Mouse (Mus musculus) neural tube, embryonic 12.5 days (tissue): Measurements from ENCODE around the gene Ppp2r5a. TPM values are rescaled to one million over a fixed set of nuclear protein-coding genes. Genes with fewer than 3 reads are reported as not detected.

ENCODE experiments used
- ATAC-seq: fragments of 200-750 bp; cut with Nextera tagmentation; 2 replicates; pipeline ENCODE4 v1.8.0; 2017; ENCODE audit warnings: low read depth, mild to moderate bottlenecking, moderate TSS enrichment, moderate library complexity; ENCODE audit not compliant: low FRiP score
- H3K27ac ChIP-seq: fragments of 300-500 bp; sonication (generic); 2 replicates; pipeline ENCODE4 v1.5.1; 2016
- H3K27me3 ChIP-seq: fragments of 300-500 bp; sonication (generic); replicated peaks from 2 replicates; pipeline ENCODE4 v1.6.1; 2016; ENCODE audit warnings: mild to moderate bottlenecking
- H3K36me3 ChIP-seq: fragments of 300-500 bp; sonication (generic); 2 replicates; pipeline ENCODE4 v1.6.1; 2016; ENCODE audit warnings: mild to moderate bottlenecking
- H3K4me1 ChIP-seq: fragments of 300-500 bp; sonication (generic); 2 replicates; pipeline ENCODE4 v1.6.1; 2016
- H3K4me2 ChIP-seq: fragments of 300-500 bp; sonication (generic); replicated peaks from 2 replicates; pipeline ENCODE4 v1.6.1; 2016; ENCODE audit warnings: mild to moderate bottlenecking
- H3K4me3 ChIP-seq: fragments of 300-500 bp; sonication (generic); 2 replicates; pipeline ENCODE4 v1.5.1; 2016
- H3K9ac ChIP-seq: fragments of 300-500 bp; sonication (generic); 2 replicates; pipeline ENCODE4 v1.6.1; 2016; ENCODE audit warnings: mild to moderate bottlenecking
- H3K9me3 ChIP-seq: fragments of 300-500 bp; sonication (generic); 2 replicates; pipeline ENCODE4 v1.6.1; 2016; ENCODE audit warnings: mild to moderate bottlenecking
- WGBS: fragments of 180-500 bp; shearing (Covaris S2); methylation state at CpG from one replicate; pipeline ENCODE4 v1.1.7; 2016; 5-methylcytosine and 5-hydroxymethylcytosine counted together
- polyA plus RNA-seq: library from polyadenylated mRNA; unstranded; fragments of >200 nt; fragmentation: Nextera tagmentation; extraction: Ambion mirVana; gene quantifications from 2 replicates; pipeline ENCODE4 v1.2.1, GENCODE M21; 2016

Ppp2r5a gene
- 16.2 and 16.5 TPM in 2 replicates for polyA plus RNA-seq

GRCm38 (mm10) chr1:191403074-191403473 lies at the start of gene Ppp2r5a:
Gene Ppp2r5a (minus strand): TSS chr1:191403272.
- no peak for ATAC-seq
- Histone ChIP-seq H3K9me3 (no peaks in the 10 kb centered on the region), H3K9ac (no peak within 1 kb of the TSS), H3K4me1 (no peaks in the 10 kb centered on the region), H3K27me3 (0 out of 2 replicates have a peak, but pooled peaks cover 2% of the 10 kb centered on the region), H3K4me2 (no peak within 1 kb of the TSS), H3K36me3 (no peaks in the 10 kb centered on the region), H3K27ac (no peak within 1 kb of the TSS), H3K4me3 (no peak within 1 kb of the TSS)
- 62% methylated on average over 5 of the region's 5 CpGs for WGBS

DNA sequence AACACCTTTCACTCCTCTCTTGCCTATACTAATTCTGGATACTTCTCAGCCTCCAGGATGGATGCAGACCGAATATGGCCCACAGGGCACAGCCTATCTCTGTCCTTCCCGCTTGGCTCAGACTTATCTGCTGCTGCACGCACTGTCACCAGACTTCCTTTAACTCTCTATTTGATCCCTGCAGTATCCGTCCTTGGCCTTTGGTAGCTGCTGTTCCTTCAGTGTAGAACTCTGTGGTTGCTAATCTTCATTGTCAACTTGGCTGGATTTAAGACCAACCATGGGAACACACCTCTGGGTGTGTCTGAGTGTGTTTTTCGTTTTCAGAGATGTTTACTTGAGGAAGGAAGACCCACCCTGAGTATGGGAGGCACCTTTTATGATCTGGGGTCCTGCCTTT lies 47.5 kb upstream of the Ppp2r5a start:
- Histone ChIP-seq H3K9me3 (no peaks in the 10 kb centered on the region), H3K4me1 (no peaks in the 10 kb centered on the region), H3K27me3 (no peaks in the 10 kb centered on the region), H3K27ac (no peak overlapping the region), H3K4me2 (no peak overlapping the region), H3K4me3 (no peak overlapping the region), H3K9ac (no peak overlapping the region), H3K36me3 (no peaks in the 10 kb centered on the region)
- WGBS = 80% methylated on average over 5 of the region's 5 CpGs
- ATAC-seq = no peak

GRCm38 (mm10) chr1:191449537-191449936 lies 46.5 kb upstream of the Ppp2r5a start:
- no peak overlapping the region for H3K4me3 ChIP-seq
- no peaks in the 10 kb centered on the region for H3K27me3 ChIP-seq
- H3K4me1 ChIP-seq = no peaks in the 10 kb centered on the region
- no peak overlapping the region for H3K9ac ChIP-seq
- no peak overlapping the region for H3K4me2 ChIP-seq
- H3K9me3 ChIP-seq = no peaks in the 10 kb centered on the region
- no peaks in the 10 kb centered on the region for H3K36me3 ChIP-seq
- 94% methylated on average over 4 of the region's 4 CpGs for WGBS
- no peak for ATAC-seq
- no peak overlapping the region for H3K27ac ChIP-seq

DNA sequence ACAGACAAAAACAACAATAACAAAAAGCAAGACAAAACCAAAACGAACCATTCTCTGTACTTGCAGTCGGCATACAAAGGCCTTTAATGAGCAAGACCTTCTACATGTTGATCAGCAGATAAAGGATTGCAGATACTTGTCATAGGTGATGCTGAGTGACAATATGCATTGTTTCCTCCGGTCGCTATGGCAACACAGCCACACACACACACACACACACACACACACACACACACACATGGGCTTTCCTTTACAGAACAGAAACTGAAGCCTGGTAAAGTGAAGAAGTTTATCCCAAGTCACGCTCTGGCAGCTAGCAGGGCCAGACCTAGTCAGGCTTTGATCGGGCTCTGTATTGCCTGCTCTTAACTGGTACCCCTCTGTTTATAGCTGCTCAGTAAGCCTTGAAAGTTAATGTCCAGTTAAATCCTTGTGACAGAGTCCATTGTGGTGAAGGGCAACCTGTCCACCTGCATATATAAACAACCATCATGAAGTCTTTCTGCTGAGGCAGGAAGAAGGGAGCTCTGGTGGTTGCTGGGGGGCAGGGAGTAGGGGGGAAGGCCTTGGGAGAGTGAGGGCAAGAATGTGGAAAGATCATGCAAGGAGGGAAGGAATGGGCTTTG lies 44.4 kb upstream of the Ppp2r5a start:
- no peak overlapping the region for H3K9ac ChIP-seq
- H3K36me3 ChIP-seq = no peaks in the 10 kb centered on the region
- no peaks in the 10 kb centered on the region for H3K9me3 ChIP-seq
- no peaks in the 10 kb centered on the region for H3K4me1 ChIP-seq
- no peak for ATAC-seq
- no peak overlapping the region for H3K27ac ChIP-seq
- 84% methylated on average over 6 of the region's 6 CpGs for WGBS
- H3K4me2 ChIP-seq = no peak overlapping the region
- H3K4me3 ChIP-seq = no peak overlapping the region
- H3K27me3 ChIP-seq = no peaks in the 10 kb centered on the region

- ATAC-seq = no peak
- H3K9me3 ChIP-seq = no peaks in the 10 kb centered on the region
- no peak overlapping the region for H3K27ac ChIP-seq
- no peak overlapping the region for H3K4me2 ChIP-seq
- no peak overlapping the region for H3K4me3 ChIP-seq
- H3K27me3 ChIP-seq = no peaks in the 10 kb centered on the region
- H3K36me3 ChIP-seq = no peaks in the 10 kb centered on the region
- no peak overlapping the region for H3K9ac ChIP-seq
- H3K4me1 ChIP-seq = no peaks in the 10 kb centered on the region
- 71% methylated on average over 5 of the region's 5 CpGs for WGBS
Observed at GRCm38 (mm10) chr1:191446307-191446706, 43.2 kb upstream of the Ppp2r5a start.

GRCm38 (mm10) chr1:191445831-191446258 lies 42.8 kb upstream of the Ppp2r5a start:
- 71% methylated on average over 9 of the region's 9 CpGs for WGBS
- Histone ChIP-seq H3K27ac (no peak overlapping the region), H3K4me1 (no peaks in the 10 kb centered on the region), H3K27me3 (no peaks in the 10 kb centered on the region), H3K9ac (no peak overlapping the region), H3K4me2 (no peak overlapping the region), H3K36me3 (no peaks in the 10 kb centered on the region), H3K4me3 (no peak overlapping the region), H3K9me3 (no peaks in the 10 kb centered on the region)
- ATAC-seq = no peak

GRCm38 (mm10) chr1:191445401-191445800 lies 42.3 kb upstream of the Ppp2r5a start:
- H3K4me3 ChIP-seq = no peak overlapping the region
- ATAC-seq = no peak
- no peak overlapping the region for H3K4me2 ChIP-seq
- no peaks in the 10 kb centered on the region for H3K9me3 ChIP-seq
- H3K4me1 ChIP-seq = no peaks in the 10 kb centered on the region
- no peaks in the 10 kb centered on the region for H3K27me3 ChIP-seq
- no peak overlapping the region for H3K9ac ChIP-seq
- no peak overlapping the region for H3K27ac ChIP-seq
- no peaks in the 10 kb centered on the region for H3K36me3 ChIP-seq
- WGBS = 88% methylated on average over 12 of the region's 12 CpGs

GRCm38 (mm10) chr1:191444467-191444866 lies 41.4 kb upstream of the Ppp2r5a start:
- H3K4me3 ChIP-seq = no peak overlapping the region
- no peaks in the 10 kb centered on the region for H3K9me3 ChIP-seq
- no peaks in the 10 kb centered on the region for H3K36me3 ChIP-seq
- ATAC-seq = no peak
- H3K27me3 ChIP-seq = no peaks in the 10 kb centered on the region
- no peak overlapping the region for H3K27ac ChIP-seq
- no peak overlapping the region for H3K4me2 ChIP-seq
- no peaks in the 10 kb centered on the region for H3K4me1 ChIP-seq
- 66% methylated on average over 1 of the region's 1 CpGs for WGBS
- no peak overlapping the region for H3K9ac ChIP-seq

- Histone ChIP-seq H3K36me3 (no peaks in the 10 kb centered on the region), H3K27ac (no peak overlapping the region), H3K4me3 (no peak overlapping the region), H3K9me3 (no peaks in the 10 kb centered on the region), H3K27me3 (no peaks in the 10 kb centered on the region), H3K4me2 (no peak overlapping the region), H3K9ac (no peak overlapping the region), H3K4me1 (peaks cover 8% of the 10 kb centered on the region)
- 61% methylated on average over 3 of the region's 3 CpGs for WGBS
- no peak for ATAC-seq
Observed at GRCm38 (mm10) chr1:191439011-191439410, 35.9 kb upstream of the Ppp2r5a start.

DNA sequence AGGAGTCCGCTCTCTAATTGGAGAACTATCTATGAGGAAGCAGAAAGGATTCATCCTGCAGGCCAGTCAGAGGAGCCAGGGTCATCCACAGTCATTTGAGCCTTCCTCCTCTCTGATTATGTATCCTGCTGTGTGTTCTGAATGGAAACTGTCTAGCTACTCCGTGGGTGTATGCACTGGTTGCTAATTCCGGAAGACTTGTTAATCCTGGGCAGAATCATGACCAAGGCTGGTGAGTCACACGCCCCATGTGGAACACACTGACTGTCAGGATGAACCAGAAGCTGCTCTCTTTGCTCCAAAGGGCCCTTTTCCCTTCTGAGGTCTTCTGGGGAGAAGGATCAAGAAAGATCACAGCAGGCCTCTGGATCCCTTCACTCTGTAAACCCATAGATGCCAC lies 35.5 kb upstream of the Ppp2r5a start:
- no peak overlapping the region for H3K4me3 ChIP-seq

GRCm38 (mm10) chr1:191436647-191437046 lies 33.6 kb upstream of the Ppp2r5a start:
- H3K27me3 ChIP-seq = no peaks in the 10 kb centered on the region
- WGBS = 59% methylated on average over 3 of the region's 3 CpGs
- H3K4me2 ChIP-seq = no peak overlapping the region

More for the DNA sequence above, 35.5 kb upstream of the Ppp2r5a start:
- Histone ChIP-seq H3K4me2 (no peak overlapping the region), H3K27ac (no peak overlapping the region), H3K27me3 (no peaks in the 10 kb centered on the region), H3K9ac (no peak overlapping the region), H3K36me3 (no peaks in the 10 kb centered on the region), H3K4me1 (peaks cover 8% of the 10 kb centered on the region), H3K9me3 (no peaks in the 10 kb centered on the region)
- 54% methylated on average over 4 of the region's 4 CpGs for WGBS
- no peak for ATAC-seq

DNA sequence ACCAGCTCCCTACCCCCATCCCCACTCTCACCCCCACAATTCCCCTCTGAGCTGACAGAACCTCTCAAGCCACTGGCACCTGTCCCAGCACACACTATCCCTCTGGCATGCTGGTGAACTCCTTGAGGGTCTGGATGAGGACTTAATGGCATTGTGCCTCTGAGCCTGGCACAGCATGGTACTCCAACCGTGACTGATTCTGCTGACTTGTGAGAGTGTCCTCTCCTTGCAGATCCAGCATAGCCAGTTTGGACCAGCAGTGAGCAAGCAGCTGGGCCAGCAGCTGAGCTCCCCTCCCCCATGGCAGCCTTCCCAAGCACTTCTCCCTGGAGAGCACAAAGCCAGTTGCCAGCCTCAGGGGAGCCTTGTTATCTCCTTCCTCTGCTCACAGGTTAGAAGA lies 32.3 kb upstream of the Ppp2r5a start:
- Histone ChIP-seq H3K4me3 (no peak overlapping the region), H3K27ac (no peak overlapping the region), H3K9me3 (no peaks in the 10 kb centered on the region), H3K36me3 (no peaks in the 10 kb centered on the region), H3K27me3 (no peaks in the 10 kb centered on the region), H3K4me1 (peaks cover 8% of the 10 kb centered on the region), H3K4me2 (no peak overlapping the region), H3K9ac (no peak overlapping the region)
- ATAC-seq = no peak
- 10% methylated on average over 1 of the region's 1 CpGs for WGBS

More at GRCm38 (mm10) chr1:191436647-191437046, 33.6 kb upstream of the Ppp2r5a start:
- Histone ChIP-seq H3K4me3 (no peak overlapping the region), H3K9ac (no peak overlapping the region), H3K9me3 (no peaks in the 10 kb centered on the region), H3K4me1 (peaks cover 8% of the 10 kb centered on the region), H3K27ac (no peak overlapping the region), H3K36me3 (no peaks in the 10 kb centered on the region)
- no peak for ATAC-seq

GRCm38 (mm10) chr1:191432531-191432930 lies 29.5 kb upstream of the Ppp2r5a start:
- Histone ChIP-seq H3K36me3 (no peaks in the 10 kb centered on the region), H3K4me1 (peaks cover 8% of the 10 kb centered on the region), H3K27me3 (no peaks in the 10 kb centered on the region), H3K4me2 (no peak overlapping the region), H3K27ac (no peak overlapping the region), H3K4me3 (no peak overlapping the region), H3K9me3 (no peaks in the 10 kb centered on the region), H3K9ac (no peak overlapping the region)
- ATAC-seq = no peak
- 41% methylated on average over 7 of the region's 7 CpGs for WGBS
